Mouse (Mus musculus) embryonic facial prominence, embryonic 10.5 days (tissue): ENCODE data around the gene Olfr193. TPM values are rescaled to one million over a fixed set of nuclear protein-coding genes. Genes with fewer than 3 reads are reported as not detected.
"Not testable (repeated sequence)": the region's sequence is repeated elsewhere in the genome, so short reads cannot be mapped to it uniquely, and the experiment has no call there.

Experiments
- DNase-seq: peaks from one replicate; pipeline ENCODE4 v3.0.0-alpha.2; 2017; ENCODE audit warnings: low spot score
- H3K27ac ChIP-seq: fragments of 300-500 bp; sonication (generic); replicated peaks from 2 replicates; pipeline ENCODE4 v1.5.1; 2016; ENCODE audit warnings: mild to moderate bottlenecking
- H3K27me3 ChIP-seq: fragments of 300-500 bp; sonication (generic); replicated peaks from 2 replicates; pipeline ENCODE4 v1.6.1; 2016; ENCODE audit warnings: low read depth, mild to moderate bottlenecking; ENCODE audit not compliant: poor library complexity, severe bottlenecking
- H3K36me3 ChIP-seq: fragments of 300-500 bp; sonication (generic); replicated peaks from 2 replicates; pipeline ENCODE4 v1.6.1; 2016; ENCODE audit warnings: mild to moderate bottlenecking, moderate library complexity
- H3K4me1 ChIP-seq: fragments of 300-500 bp; sonication (generic); 2 replicates; pipeline ENCODE4 v1.6.1; 2016
- H3K4me3 ChIP-seq: fragments of 300-500 bp; sonication (generic); 2 replicates; pipeline ENCODE4 v1.5.1; 2016; ENCODE audit warnings: mild to moderate bottlenecking, moderate library complexity
- H3K9me3 ChIP-seq: fragments of 300-500 bp; sonication (generic); 2 replicates; pipeline ENCODE4 v1.6.1; 2016; ENCODE audit warnings: mild to moderate bottlenecking
- WGBS: fragments of 180-500 bp; shearing (Covaris S2); methylation state at CpG from one replicate; pipeline ENCODE4 v1.1.7; 2016; 5-methylcytosine and 5-hydroxymethylcytosine counted together
- polyA plus RNA-seq: library from polyadenylated mRNA; unstranded; fragments of >200 nt; fragmentation: Nextera tagmentation; extraction: Ambion mirVana; gene quantifications from 2 replicates; pipeline ENCODE4 v1.2.1, GENCODE M21; 2016

Gene Olfr193
- polyA plus RNA-seq, 1 experiment from 2014 or later = not detected

GRCm38 (mm10) chr16:59062411-59062810, 49.3 kb downstream of the Olfr193 start:
- H3K4me3 ChIP-seq, H3K36me3 ChIP-seq: not testable (repeated sequence)
- WGBS = 68% methylated on average over 3 of the region's 3 CpGs

More at GRCm38 (mm10) chr16:59062411-59062810, 49.3 kb downstream of the Olfr193 start:
- not testable (repeated sequence) for H3K27me3 ChIP-seq, H3K9me3 ChIP-seq, H3K27ac ChIP-seq, H3K4me1 ChIP-seq, DNase-seq

Other genes with a start within 250 kb of the Olfr193 start
- not detected in 2 replicates for gene Olfr177, start 237.1 kb downstream of the Olfr193 start, polyA plus RNA-seq
- not detected in 2 replicates for gene Olfr178, start 219.8 kb downstream of the Olfr193 start, polyA plus RNA-seq
- not detected in 2 replicates for gene Olfr181, start 183.1 kb downstream of the Olfr193 start, polyA plus RNA-seq
- gene Olfr180, start 182.5 kb downstream of the Olfr193 start, polyA plus RNA-seq = not detected in 2 replicates
- gene Olfr183, start 116.5 kb downstream of the Olfr193 start, polyA plus RNA-seq = not detected in 2 replicates
- not detected in 2 replicates for gene Olfr186, start 81.6 kb downstream of the Olfr193 start, polyA plus RNA-seq
- not detected in 2 replicates for gene Olfr187, start 72.1 kb downstream of the Olfr193 start, polyA plus RNA-seq
- gene Olfr190, start 33.9 kb downstream of the Olfr193 start, polyA plus RNA-seq = not detected in 2 replicates
- not detected in 2 replicates for gene Olfr191, start 22.1 kb downstream of the Olfr193 start, polyA plus RNA-seq
- not detected in 2 replicates for gene Olfr194, start 9.2 kb upstream of the Olfr193 start, polyA plus RNA-seq
- gene Olfr195, start 35.2 kb upstream of the Olfr193 start, polyA plus RNA-seq = not detected in 2 replicates
- not detected in 2 replicates for gene Olfr196, start 58.6 kb upstream of the Olfr193 start, polyA plus RNA-seq
- not detected in 2 replicates for gene Olfr198, start 91.7 kb upstream of the Olfr193 start, polyA plus RNA-seq
- not detected in 2 replicates for gene Olfr199, start 107.9 kb upstream of the Olfr193 start, polyA plus RNA-seq
- gene Olfr201, start 160.8 kb upstream of the Olfr193 start, polyA plus RNA-seq = not detected in 2 replicates
- gene Olfr202, start 174.9 kb upstream of the Olfr193 start, polyA plus RNA-seq = not detected in 2 replicates
- not detected in 2 replicates for gene Olfr203, start 187.0 kb upstream of the Olfr193 start, polyA plus RNA-seq
- gene Olfr204, start 206.4 kb upstream of the Olfr193 start, polyA plus RNA-seq = not detected in 2 replicates
- gene Olfr205, start 219.3 kb upstream of the Olfr193 start, polyA plus RNA-seq = not detected in 2 replicates
- gene Olfr206, start 237.4 kb upstream of the Olfr193 start, polyA plus RNA-seq = not detected in 2 replicates